Mouse (Mus musculus): ENCODE measurements around the gene Rassf2. TPM values are rescaled to one million over a fixed set of nuclear protein-coding genes. Genes with fewer than 3 reads are reported as not detected.

The Rassf2 gene
- polyA plus RNA-seq, 1 experiment from 2014 or later, result 23.4 TPM

- ATAC-seq (ENCODE audit: low read depth), result no peak
- Histone ChIP-seq H3K27me3 (no peaks in the 10 kb centered on the region), H3K27ac (replicated peaks) (no peak overlapping the region), H3K4me2 (no peak overlapping the region), H3K9ac (no peak overlapping the region), H3K4me1 (replicated peaks) (peaks cover 12% of the 10 kb centered on the region), H3K4me3 (no peak overlapping the region), H3K9me3 (no peaks in the 10 kb centered on the region), H3K36me3 (peaks cover 17% of the 10 kb centered on the region)
- WGBS, result 88% methylated on average over 1 of the region's 1 CpGs
These were observed 14.0 kb downstream of the Rassf2 start for GRCm38 (mm10) chr2:132016034-132016433.

- Histone ChIP-seq H3K9ac (no peak overlapping the region), H3K4me2 (no peak overlapping the region), H3K36me3 (peaks cover 45% of the 10 kb centered on the region), H3K9me3 (no peaks in the 10 kb centered on the region), H3K4me3 (no peak overlapping the region), H3K27ac (replicated peaks) (no peak overlapping the region), H3K4me1 (replicated peaks) (no peaks in the 10 kb centered on the region; the same call in 1 of the 2 replicates), H3K27me3 (no peaks in the 10 kb centered on the region)
- WGBS, result 92% methylated on average over 4 of the region's 4 CpGs
- no peak for ATAC-seq (ENCODE audit: low read depth)
These were observed 16.9 kb downstream of the Rassf2 start for GRCm38 (mm10) chr2:132013152-132013551.

DNA sequence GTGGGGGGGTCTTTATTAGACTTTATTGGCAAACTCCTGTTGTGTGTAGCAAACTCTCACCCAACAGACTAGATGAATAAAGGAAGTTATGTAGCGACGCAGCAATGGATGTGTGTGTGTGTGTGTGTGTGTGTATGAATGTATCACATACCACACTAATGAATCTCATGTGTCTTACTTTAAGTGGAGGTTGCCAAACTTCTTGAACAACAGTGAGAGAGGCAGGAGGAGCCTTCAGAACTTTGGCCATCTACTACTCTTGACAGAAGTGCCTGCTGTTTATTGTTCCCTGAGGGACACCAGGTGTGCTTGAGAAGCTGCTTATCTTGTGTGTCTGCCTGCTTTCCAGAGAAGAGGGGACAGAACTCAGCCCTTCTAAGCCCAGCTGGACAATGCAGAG lies 19.3 kb downstream of the Rassf2 start:
- Histone ChIP-seq H3K36me3 (peaks cover 64% of the 10 kb centered on the region), H3K4me2 (no peak overlapping the region), H3K4me1 (replicated peaks) (no peaks in the 10 kb centered on the region; the same call in 1 of the 2 replicates), H3K9ac (no peak overlapping the region), H3K4me3 (no peak overlapping the region), H3K27me3 (no peaks in the 10 kb centered on the region), H3K9me3 (no peaks in the 10 kb centered on the region), H3K27ac (replicated peaks) (no peak overlapping the region)
- WGBS, result 98% methylated on average over 2 of the region's 2 CpGs
- no peak for ATAC-seq (ENCODE audit: low read depth)

DNA sequence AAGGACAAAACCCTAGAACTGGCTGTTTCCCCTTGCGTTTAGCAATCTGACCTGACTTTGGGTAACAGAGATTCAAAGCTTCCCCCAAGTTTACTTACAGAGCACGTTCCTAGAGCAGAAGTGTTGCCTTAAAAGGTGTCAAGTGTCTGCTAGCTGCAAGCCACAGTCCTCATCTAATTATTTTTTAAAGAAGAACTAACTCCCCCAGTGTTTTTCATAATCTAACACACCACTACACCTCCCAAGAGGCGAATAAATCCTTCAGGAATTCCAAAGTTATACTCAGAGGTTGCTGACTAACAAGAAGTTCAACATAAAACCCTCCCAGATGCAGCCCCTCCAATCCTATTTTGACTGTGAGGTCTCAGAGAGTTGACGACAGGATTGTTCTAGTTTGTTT lies 21.9 kb downstream of the Rassf2 start:
- Histone ChIP-seq H3K4me2 (no peak overlapping the region), H3K9ac (no peak overlapping the region), H3K4me1 (replicated peaks) (no peaks in the 10 kb centered on the region), H3K4me3 (no peak overlapping the region), H3K27me3 (no peaks in the 10 kb centered on the region), H3K36me3 (peaks cover 90% of the 10 kb centered on the region), H3K9me3 (no peaks in the 10 kb centered on the region), H3K27ac (replicated peaks) (no peak overlapping the region)
- no peak for ATAC-seq (ENCODE audit: low read depth)
- WGBS, result 69% methylated on average over 4 of the region's 4 CpGs

DNA sequence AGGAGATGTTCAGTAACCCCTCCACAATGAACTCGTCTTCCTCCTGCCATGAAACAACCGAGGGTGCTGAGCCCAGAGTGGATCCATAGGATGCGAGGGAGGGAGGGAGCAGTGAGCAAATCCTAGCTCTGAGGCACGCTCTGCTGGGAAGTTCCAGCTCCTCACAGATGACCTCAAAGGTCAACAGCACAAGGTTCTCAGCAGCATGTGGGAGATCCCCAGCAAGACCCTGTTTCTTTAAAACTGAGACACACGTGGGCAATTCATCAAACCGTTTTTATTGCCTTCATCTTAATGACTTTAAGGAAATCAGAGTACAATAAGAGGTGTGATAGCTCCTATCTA lies 22.6 kb downstream of the Rassf2 start:
- H3K9me3 ChIP-seq, result no peaks in the 10 kb centered on the region
- ATAC-seq (ENCODE audit: low read depth), result no peak
- H3K4me3 ChIP-seq, result no peak overlapping the region
- no peak overlapping the region for H3K4me2 ChIP-seq
- no peaks in the 10 kb centered on the region for H3K27me3 ChIP-seq
- WGBS, result 38% methylated on average over 6 of the region's 6 CpGs
- no peak overlapping the region for H3K27ac ChIP-seq (replicated peaks)
- H3K4me1 ChIP-seq (replicated peaks), result no peaks in the 10 kb centered on the region
- H3K36me3 ChIP-seq, result peaks cover 95% of the 10 kb centered on the region
- no peak overlapping the region for H3K9ac ChIP-seq

- H3K9me3 ChIP-seq, result no peaks in the 10 kb centered on the region
- H3K4me2 ChIP-seq, result no peak overlapping the region
- H3K4me3 ChIP-seq, result no peak overlapping the region
- H3K27ac ChIP-seq (replicated peaks), result no peak overlapping the region
- no peaks in the 10 kb centered on the region for H3K4me1 ChIP-seq (replicated peaks)
- no peak for ATAC-seq (ENCODE audit: low read depth)
- H3K9ac ChIP-seq, result no peak overlapping the region
- 84% methylated on average over 17 of the region's 18 CpGs for WGBS
- peaks cover 95% of the 10 kb centered on the region for H3K36me3 ChIP-seq
- H3K27me3 ChIP-seq, result no peaks in the 10 kb centered on the region
These were observed 23.2 kb downstream of the Rassf2 start for GRCm38 (mm10) chr2:132006561-132007474.

- Histone ChIP-seq H3K4me2 (no peak overlapping the region), H3K4me3 (no peak overlapping the region), H3K4me1 (replicated peaks) (no peaks in the 10 kb centered on the region), H3K9me3 (no peaks in the 10 kb centered on the region), H3K27ac (replicated peaks) (no peak overlapping the region), H3K27me3 (no peaks in the 10 kb centered on the region), H3K36me3 (peaks cover 91% of the 10 kb centered on the region), H3K9ac (no peak overlapping the region)
- ATAC-seq (ENCODE audit: low read depth), result no peak
- WGBS, result 86% methylated on average over 4 of the region's 4 CpGs
These were observed 24.6 kb downstream of the Rassf2 start for GRCm38 (mm10) chr2:132005445-132005844.

DNA sequence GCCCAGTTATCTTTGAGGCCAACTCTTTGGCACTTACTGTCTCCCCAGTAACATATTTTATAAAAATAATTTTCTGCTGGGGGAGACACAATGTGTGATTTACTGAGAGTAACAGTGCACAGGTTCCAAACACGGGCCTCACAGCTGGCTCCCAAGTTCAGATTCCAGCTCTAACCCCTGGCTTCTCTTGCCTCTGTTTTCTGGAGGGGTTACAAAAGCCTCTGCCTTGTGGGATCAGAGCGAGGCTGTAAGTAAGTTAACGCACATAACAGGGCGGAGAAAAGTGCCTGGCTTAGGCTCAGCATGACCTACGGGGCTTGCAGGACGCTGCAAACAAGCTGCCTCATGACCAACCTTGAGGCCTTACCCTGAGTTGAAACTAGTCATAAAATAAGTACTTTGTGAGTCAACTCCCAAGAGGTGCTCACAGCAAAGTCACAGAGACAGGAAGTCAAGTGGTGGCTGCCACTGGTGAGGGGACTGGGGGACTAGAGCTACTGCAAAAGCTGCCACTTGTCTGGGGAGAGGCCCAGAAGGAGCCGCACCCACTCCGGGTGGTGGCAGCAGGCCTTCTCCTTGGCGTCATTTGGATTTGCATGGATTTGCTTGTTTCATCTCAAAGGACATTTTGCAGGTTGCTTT lies 25.4 kb downstream of the Rassf2 start:
- Histone ChIP-seq H3K27me3 (no peaks in the 10 kb centered on the region), H3K4me3 (no peak overlapping the region), H3K36me3 (peaks cover 91% of the 10 kb centered on the region), H3K9me3 (no peaks in the 10 kb centered on the region), H3K4me1 (replicated peaks) (no peaks in the 10 kb centered on the region), H3K4me2 (no peak overlapping the region), H3K9ac (no peak overlapping the region), H3K27ac (replicated peaks) (no peak overlapping the region)
- 83% methylated on average over 9 of the region's 9 CpGs for WGBS
- ATAC-seq (ENCODE audit: low read depth), result no peak

- no peak overlapping the region for H3K27ac ChIP-seq (replicated peaks)
- H3K9me3 ChIP-seq, result no peaks in the 10 kb centered on the region
- H3K4me3 ChIP-seq, result no peak overlapping the region
- no peak for ATAC-seq (ENCODE audit: low read depth)
- no peaks in the 10 kb centered on the region for H3K27me3 ChIP-seq
- no peaks in the 10 kb centered on the region for H3K4me1 ChIP-seq (replicated peaks)
- no peak overlapping the region for H3K9ac ChIP-seq
- H3K36me3 ChIP-seq, result peaks cover 89% of the 10 kb centered on the region
- WGBS, result 83% methylated on average over 5 of the region's 5 CpGs
- H3K4me2 ChIP-seq, result no peak overlapping the region
These were observed 26.1 kb downstream of the Rassf2 start for GRCm38 (mm10) chr2:132003916-132004315.

DNA sequence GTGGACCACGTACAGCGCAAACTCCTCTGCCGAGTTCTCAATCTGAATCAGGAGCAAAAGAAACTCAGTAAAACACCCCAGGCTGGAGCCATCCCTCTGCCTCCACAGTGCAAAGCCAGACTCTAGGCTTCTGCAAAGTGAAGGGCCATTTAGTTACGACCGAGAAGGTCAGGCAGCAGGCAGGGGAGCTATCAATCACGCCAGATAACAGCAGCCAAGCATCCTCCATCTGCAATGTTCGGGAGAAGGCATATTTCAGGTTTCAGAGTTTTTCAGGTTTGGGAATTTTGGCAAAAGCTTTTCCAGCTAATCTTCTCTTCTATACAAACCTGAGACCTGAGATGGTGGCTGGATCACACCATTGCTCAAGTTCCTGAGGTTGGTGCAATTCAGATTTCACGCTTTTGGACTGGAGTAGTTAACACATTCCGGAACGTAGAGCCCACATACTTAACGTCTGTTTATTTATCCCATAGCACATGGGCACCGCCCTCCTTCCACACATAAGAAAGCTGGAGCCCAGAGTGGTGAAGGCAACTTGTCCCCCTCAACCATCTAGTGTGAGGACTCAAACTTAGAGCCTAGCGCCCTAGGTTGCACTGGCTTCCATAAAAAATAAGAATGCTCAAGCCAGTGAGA lies 28.2 kb downstream of the Rassf2 start:
- 58% methylated on average over 13 of the region's 13 CpGs for WGBS
- no peak overlapping the region for H3K4me2 ChIP-seq
- no peaks in the 10 kb centered on the region for H3K27me3 ChIP-seq
- H3K4me3 ChIP-seq, result no peak overlapping the region
- H3K27ac ChIP-seq (replicated peaks), result no peak overlapping the region
- no peak overlapping the region for H3K9ac ChIP-seq
- H3K9me3 ChIP-seq, result no peaks in the 10 kb centered on the region
- peaks cover 89% of the 10 kb centered on the region for H3K36me3 ChIP-seq
- no peaks in the 10 kb centered on the region for H3K4me1 ChIP-seq (replicated peaks)
- no peak for ATAC-seq (ENCODE audit: low read depth)

GRCm38 (mm10) chr2:131997356-131997755 lies 32.7 kb downstream of the Rassf2 start:
- no peaks in the 10 kb centered on the region for H3K9me3 ChIP-seq

GRCm38 (mm10) chr2:131996369-131996768 lies 33.7 kb downstream of the Rassf2 start:
- Histone ChIP-seq H3K9me3 (no peaks in the 10 kb centered on the region), H3K27ac (replicated peaks) (no peak overlapping the region), H3K4me2 (no peak overlapping the region), H3K9ac (no peak overlapping the region), H3K4me1 (replicated peaks) (peaks cover 14% of the 10 kb centered on the region; the same call in 1 of the 2 replicates), H3K27me3 (no peaks in the 10 kb centered on the region), H3K4me3 (no peak overlapping the region), H3K36me3 (peaks cover 61% of the 10 kb centered on the region)
- ATAC-seq (ENCODE audit: low read depth), result no peak
- 86% methylated on average over 7 of the region's 7 CpGs for whole genome bisulfite sequencing

More at GRCm38 (mm10) chr2:131997356-131997755, 32.7 kb downstream of the Rassf2 start:
- no peak for ATAC-seq (ENCODE audit: low read depth)
- WGBS, result 37% methylated on average over 5 of the region's 5 CpGs
- Histone ChIP-seq H3K4me3 (no peak overlapping the region), H3K27ac (replicated peaks) (no peak overlapping the region), H3K4me1 (replicated peaks) (peaks cover 11% of the 10 kb centered on the region; the same call in 1 of the 2 replicates), H3K36me3 (peaks cover 69% of the 10 kb centered on the region), H3K4me2 (no peak overlapping the region), H3K27me3 (no peaks in the 10 kb centered on the region), H3K9ac (no peak overlapping the region)

Measured in neural tube, embryonic 13.5 days (tissue).